Mouse (Mus musculus): ENCODE data around the gene Rhoa.

The Rhoa gene

DNA sequence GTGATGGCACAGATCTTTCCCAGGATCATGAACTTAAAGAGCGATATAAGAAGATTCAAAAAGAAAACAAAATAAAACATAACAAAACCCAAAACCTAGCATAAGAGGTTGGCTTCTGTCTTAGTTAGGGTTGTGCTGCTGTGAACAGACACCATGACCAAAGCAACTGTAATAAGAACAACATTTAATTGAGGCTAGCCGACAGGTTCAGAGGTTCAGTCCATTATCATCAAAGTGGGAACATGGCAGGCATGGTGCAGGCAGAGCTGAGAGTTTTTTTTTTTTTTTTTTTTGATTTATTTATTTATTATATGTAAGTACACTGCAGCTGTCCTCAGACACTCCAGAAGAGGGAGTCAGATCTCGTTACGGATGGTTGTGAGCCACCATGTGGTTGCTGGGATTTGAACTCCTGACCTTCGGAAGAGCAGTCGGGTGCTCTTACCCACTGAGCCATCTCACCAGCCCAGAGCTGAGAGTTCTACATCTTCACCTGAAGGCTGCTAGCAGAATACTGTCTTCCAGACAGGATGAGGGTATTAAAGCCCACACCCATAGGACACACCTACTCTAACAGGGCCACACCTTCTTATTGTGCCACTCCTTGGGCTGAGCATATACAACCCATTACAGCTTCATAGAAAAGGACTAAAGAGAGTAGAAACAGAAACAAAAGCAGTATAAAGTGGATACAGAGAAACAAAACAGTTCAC is 18.2 kb upstream of the Rhoa start:
- CTCF ChIA-PET = interaction anchor here (0.6 to 0.7 kb wide), 2 partner anchors 15 to 64 kb away, joined by 3 read pairs; no protein-coding TSS in a partner anchor

DNA sequence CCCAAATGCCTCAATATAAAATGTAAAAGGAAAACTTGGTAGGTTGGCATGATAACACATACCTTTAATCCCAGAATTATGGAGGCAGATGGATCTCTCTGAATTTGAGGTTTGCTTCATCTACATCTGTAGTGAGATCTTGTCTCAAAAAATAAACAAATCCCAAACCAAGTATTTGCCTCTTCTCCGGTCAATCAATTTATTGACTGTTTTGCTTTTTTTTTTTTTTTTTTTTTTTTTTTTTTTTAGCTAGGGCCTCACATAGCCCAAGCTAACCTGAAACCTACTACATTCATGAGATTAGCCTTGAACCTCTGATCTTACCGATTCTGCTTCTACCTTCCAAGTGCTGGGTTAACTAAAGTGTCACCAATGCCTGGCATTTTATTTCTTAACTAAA is 16.6 kb upstream of the Rhoa start:
- CTCF ChIA-PET = no interaction called here

DNA sequence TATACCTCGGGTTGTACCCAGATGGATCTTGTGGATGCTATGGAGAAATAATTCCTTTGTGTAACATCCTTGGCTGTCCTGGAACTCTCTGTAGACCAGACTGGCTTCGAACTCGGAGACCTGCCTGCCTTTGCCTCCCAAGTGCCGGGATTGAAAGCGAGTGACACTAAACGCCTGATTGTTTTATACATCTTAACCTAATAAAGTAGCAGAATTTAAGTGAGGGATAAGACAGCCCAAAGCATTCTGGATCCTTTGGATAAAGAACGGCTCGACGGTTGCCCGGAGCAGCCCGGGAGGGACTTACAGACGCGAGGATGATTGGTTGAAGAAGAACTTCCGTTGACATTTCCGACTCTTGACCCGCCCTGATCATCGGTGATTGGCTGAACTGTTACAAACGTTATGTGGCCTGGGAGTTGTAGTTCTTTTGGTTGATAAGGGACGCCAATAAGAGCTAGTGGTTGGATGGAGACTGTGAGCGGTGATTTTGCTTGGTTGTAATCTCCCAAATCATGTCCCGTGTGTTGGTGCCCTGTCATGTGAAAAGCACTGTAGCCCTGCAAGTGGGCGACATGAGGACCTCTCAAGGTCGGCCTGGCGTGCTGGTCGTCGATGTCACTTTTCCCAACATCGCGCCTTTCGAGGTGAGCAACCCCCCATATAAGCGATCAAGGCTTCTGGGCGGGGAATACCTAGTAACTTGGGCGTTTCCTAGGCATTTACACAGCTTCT is 15.7 kb upstream of the Rhoa start, which contains the start of gene Nicn1:
TSS of gene Nicn1 (plus strand) at position 414 of the 735 bp plus-strand sequence.
- CTCF ChIA-PET = interaction anchor here (0.5 to 0.7 kb wide), 2 partner anchors 17 to 769 kb away, joined by 3 to 6 read pairs; no protein-coding TSS in a partner anchor

DNA sequence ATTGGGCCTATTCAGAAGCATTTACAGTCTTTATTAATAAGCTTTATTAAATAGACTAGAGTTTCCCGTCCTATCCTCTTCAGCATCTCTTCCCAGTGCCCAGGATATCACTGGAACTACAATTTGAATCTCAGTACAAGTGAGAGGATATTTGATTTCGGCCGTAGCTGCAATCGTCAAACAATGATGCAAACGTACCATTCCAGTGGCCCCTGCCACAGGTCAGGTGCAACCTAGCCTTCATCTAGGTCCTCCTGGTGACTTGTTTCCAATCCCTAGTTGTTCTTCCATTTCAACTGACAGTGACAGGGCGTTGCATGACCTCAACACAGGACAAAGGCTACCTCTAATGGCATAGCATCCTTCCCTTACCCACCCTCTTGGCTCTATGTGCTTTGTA is 15.2 kb upstream of the Rhoa start:
- CTCF ChIA-PET = interaction anchor here (0.5 to 0.7 kb wide), 2 partner anchors 17 to 768 kb away, joined by 3 to 6 read pairs; no protein-coding TSS in a partner anchor

DNA sequence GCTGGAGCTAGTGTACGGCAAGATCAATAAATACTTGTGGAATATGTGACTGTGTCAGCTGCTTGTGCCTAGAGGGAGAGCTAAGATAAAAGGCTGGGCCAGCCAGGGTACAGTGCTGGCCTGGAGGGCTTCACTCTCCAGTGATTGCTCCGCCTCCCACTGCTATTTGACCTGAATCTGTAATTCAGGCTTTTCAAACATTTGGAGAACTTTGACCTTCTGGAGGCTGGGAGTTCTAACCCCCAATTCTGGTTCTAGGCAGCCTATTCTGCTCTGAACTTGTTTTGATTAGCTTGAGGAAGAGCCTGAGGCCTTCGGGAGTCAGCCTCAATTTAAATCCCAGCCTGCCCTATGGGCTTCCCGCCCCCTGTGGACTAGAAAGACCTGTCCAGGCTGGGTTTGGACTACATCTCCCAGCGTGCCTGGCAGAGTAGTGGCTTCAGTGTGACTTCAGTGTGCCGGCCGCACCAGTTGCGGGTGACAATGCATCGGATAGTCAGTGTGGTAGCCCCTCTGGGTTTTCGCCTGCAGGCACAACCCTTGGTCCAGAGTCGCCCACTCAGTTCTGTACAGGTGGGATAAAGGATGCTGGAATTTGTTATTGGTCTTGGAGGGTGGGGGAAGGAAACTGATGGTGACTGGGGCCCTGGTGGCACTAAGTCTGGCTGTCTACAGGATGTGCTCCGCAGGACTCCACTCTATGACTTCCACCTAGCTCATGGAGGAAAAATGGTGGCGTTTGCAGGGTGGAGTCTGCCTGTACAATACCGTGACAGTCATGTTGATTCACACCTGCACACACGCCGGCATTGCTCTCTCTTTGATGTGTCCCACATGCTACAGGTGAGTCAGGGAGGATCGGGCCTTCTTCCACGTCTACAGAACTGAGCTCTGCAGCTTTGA is 9.2 kb upstream of the Rhoa start, which contains the start of gene Amt:
TSS of gene Amt (plus strand) at position 401 of the 903 bp plus-strand sequence.
- CTCF ChIA-PET = interaction anchor here (0.6 to 1.0 kb wide), 3 partner anchors 12 to 40 kb away, joined by 3 to 7 read pairs (median 3); no protein-coding TSS in a partner anchor

DNA sequence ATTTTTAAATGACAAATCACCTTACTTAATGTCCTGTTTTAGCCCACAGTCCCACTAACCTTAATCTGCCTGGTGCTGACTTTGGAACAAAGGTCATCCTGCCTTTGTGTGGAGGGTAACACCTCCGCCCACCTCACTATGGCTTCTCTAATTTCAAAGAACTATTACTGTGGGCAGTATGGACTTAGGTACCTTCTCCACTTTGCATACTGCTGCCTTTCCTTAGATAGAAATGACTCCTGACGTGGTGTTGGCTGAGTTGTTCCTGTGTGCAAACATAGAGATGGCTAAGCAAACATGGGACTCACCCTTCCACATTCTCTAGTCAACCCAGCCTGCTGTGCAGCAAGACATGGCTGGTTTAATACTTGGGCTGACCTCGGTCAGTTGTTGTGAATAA is 4.1 kb upstream of the Rhoa start:
- CTCF ChIA-PET = no interaction called here

DNA sequence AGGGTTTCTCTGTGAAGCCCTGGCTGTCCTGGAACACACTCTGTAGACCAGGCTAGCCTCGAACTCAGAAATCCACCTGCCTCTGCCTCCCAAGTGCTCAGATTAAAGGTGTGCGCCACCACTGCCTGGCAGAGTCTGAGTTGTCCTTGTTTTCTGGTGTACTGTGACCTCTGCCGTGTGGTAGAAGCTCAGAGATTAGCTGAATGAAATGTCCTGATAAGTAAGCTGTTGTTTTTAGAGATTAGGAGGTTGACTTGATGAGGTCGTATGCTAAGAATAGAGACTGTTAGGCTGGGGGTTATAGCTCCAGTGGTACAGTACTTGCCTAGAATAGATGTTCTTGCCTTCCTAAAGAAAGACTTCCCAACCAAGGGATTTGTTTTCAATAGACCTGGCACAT is 1.2 kb upstream of the Rhoa start:
- CTCF ChIA-PET = interaction anchor here (0.5 kb wide), 1 partner anchor 34 kb away, joined by 3 read pairs; no protein-coding TSS in a partner anchor

DNA sequence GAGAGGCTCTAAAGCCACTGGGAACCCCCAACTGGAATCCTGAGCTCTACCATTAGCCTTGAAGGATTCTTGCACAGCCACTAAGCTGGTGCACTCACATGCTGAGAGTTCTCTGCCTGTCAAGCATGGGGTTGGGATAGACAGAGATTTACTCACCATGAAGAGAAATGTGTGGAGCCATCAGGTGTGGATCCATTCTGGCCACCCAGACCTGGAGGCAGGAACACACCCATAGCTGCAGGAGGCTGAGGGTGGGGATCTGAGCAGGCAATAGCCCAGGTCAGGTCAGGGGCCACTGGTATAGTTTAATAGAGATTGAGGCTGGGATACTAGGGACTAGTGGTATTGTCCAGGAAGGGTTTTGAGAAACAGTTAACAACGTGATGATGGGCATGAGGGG is 759 bp upstream of the Rhoa start:
- CTCF ChIA-PET = interaction anchor here (0.5 kb wide), 1 partner anchor 33 kb away, joined by 3 read pairs; no protein-coding TSS in a partner anchor

DNA sequence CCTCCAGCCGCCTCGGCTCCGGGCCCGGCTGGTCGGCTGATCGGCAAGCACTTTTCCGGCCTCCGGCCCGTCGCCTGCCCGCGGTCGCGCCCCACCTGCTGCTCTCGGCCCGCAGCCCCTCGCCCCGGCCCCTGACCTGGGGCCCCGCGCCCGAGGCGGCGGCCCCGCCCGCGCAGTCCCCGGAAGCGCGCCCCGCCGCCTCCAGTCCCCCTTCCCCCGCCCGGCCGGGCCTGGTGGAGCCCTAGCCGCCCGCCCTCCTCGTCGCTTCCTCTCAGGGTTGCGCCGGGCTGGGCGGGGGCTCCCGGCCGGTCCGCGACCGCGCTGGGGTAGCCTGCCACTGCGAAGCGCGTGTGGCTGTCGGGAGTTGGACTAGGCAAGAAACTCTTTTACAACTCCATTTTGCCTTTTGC is 647 bp downstream of the Rhoa start:
- CTCF ChIA-PET = no interaction called here

DNA sequence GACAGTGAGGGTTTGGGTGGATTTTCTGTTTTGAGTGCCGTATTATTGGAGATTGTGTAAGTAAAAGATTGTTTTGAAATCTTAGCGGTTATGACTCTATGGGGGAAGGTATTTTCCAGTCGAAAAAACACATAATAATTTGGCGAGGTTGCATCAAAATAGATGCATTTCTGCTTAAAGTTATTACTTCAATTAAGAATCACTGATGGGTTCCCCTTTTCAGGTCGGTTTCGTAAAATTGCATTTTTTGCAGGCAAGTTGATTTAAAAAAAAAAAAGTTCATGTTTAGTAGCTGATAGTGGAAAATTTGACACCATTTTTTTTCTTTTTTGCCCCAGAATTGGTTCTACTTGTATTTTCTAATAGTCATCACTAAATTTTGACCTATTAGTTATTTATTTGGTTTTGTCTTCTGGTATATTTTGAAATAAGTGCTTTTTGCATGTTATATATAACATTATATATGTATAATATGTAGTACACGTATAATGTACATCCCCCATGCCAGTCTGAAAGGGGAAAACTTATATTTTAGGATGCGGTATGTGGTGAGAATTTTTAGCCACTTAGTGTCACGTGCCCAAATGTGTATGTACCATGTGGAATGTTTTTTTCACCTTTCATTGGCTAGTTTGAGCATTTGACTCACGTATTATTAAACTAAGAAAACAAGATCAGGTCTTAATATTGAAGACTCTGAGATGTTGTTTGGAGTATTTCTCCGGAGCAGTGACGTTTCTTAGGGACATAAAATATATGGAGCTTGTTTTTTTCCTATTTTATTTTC is 1.3 kb downstream of the Rhoa start:
- CTCF ChIA-PET = interaction anchor here (0.6 to 0.9 kb wide), 3 partner anchors 15 to 41 kb away, joined by 3 read pairs; partner anchors contain the start of genes Nicn1 and Usp4

DNA sequence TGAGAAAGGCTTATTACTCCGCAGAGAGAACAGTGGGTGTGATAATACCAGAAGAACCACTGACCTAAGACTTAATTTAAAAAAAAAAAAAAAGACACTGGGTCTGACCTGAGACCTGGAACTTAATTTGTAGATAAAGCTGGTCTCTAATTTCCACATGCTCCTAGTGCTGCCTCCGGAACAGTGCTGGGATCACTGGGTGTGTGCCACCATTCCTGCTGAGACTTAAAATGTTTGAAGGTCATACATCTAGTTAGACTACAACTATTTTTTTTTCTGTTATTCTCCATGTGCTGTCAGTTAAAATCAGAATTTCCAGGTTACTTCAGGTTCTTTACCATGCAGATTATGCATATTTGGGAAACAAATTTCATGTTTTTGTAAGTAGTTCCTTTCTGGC is 2.2 kb downstream of the Rhoa start:
- CTCF ChIA-PET = interaction anchor here (0.6 to 0.9 kb wide), 3 partner anchors 16 to 42 kb away, joined by 3 to 4 read pairs (median 3); partner anchors contain the start of gene Usp4

DNA sequence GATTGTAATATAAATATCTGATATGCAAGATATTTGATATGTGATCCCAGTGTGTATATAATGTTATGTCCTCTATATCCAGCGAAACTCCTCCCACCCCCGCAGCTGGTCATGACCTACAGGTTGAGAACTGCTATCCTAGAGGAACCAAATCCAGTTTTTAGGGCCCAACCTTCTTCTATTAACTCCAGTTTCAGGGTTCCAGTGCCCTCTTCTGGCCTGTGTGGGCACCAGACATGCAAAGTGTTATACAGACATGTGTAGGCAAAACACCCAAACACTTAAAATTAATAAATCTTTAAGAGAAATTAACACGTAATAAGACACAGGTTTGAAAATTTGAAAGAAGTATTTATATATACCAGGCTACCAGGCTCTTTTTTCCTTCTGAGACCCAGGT is 11.6 kb downstream of the Rhoa start:
- CTCF ChIA-PET = no interaction called here

DNA sequence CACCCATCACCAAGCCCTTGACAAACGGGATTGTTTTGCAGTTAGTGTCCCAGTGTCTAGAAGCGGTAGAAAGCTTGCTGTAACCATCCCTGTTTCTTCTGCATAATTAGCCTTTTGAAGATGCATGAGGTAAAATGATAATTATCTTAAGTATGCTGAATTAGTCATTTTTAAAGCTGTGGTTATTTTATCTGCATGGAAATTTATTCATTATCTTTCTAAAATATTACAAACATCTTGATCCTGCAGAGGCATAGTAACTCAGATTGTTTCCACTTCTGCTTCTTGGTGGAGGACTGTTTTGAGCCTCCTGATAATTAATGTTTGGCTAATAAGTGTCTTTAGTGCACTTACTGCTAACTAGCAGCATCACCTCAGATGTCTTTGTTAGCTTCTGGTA is 12.5 kb downstream of the Rhoa start:
- CTCF ChIA-PET = interaction anchor here (1.0 kb wide), 1 partner anchor 9 kb away, joined by 3 read pairs; no protein-coding TSS in a partner anchor

DNA sequence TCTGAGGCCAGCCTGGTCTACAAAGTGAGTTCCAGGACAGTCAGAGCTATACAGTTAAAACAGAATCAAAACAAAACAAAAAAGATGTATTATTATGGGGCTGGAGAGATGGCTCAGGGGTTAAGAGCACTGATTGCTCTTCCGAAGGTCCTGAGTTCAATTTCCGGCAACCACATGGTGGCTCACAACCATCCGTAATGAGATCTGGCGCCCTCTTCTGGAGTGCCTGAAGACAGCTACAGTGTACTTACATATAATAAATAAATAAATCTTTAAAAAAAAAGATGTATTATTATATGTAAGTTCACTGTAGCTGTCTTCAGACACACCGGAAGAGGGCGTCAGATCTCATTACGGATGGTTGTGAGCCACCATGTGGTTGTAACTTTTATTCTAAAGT is 16.1 kb downstream of the Rhoa start:
- CTCF ChIA-PET = interaction anchor here (0.7 kb wide), 1 partner anchor 20 kb away, joined by 3 read pairs; no protein-coding TSS in a partner anchor

DNA sequence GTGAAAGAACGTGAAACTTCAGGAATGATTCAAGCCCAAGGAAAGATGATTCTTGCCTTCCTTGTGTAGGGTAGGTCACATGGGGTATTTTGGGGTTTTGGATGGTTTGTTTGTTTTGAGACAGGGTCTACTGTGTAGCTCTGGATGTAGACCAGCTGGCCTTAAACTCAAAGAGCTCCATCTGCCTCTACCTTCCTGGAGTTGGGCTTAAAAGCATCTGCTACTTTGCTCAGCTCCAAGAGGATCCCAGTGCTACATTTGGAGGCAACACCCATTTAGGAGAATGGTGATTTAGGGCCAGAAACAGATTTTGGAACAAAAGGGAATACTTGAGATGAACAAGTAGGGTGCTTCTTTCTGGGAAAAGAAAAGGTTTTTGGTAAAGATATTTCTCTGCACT is 18.9 kb downstream of the Rhoa start:
- CTCF ChIA-PET = no interaction called here

DNA sequence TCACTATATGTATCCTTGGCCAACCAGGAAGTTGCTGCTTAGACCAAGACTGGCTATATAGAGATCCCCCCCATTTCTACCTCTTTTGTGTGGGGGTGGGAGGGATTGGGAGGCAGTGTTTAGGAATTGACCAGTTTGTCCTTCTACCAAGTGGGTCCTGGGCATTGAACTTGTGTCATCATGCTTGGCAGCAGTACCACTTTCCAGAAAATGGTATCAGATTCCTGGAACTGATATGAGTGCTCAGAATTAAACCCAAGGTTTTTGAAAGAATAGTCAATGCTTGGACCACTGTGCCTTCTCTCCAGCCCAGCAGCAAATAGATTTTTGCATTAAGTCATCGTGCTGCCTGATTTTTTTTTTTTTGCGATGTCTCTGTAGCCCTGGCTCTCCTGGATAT is 19.9 kb downstream of the Rhoa start:
- CTCF ChIA-PET = interaction anchor here (0.7 kb wide), 1 partner anchor 8 kb away, joined by 4 read pairs; no protein-coding TSS in a partner anchor

DNA sequence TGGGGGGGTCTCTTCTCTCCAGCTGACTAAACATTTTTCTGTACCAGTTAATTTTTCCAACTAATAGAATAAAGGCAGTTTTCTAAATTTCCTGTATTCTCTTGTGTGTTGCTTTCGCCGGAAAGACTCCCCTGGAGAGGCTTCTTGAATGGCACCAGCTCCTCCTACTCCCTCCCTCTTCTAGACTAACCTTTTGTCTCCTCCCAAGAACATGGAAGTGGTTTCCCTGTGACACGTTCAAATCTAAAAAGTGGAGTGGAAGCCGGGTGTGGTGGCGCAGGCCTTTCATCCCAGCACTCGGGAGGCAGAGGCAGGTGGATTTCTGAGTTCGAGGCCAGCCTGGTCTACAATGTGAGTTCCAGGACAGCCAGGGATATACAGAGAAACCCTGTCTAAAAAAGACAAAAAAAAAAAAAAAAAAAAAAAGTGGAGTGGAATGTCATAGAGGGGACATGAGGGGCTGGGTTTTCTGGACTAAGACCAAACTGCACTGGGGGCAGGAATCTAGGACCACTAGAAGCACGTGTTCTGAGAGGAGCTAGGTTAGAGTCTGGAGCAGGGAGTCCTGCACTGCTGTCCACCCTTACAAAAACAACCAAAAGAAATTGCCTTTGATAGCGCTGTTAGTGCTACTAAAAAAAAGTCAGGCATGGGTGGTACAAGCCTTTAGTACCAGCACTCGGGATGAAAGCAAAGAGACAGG is 32.1 kb downstream of the Rhoa start:
- CTCF ChIA-PET = interaction anchor here (0.7 to 0.9 kb wide), 2 partner anchors 33 to 54 kb away, joined by 3 read pairs; no protein-coding TSS in a partner anchor

DNA sequence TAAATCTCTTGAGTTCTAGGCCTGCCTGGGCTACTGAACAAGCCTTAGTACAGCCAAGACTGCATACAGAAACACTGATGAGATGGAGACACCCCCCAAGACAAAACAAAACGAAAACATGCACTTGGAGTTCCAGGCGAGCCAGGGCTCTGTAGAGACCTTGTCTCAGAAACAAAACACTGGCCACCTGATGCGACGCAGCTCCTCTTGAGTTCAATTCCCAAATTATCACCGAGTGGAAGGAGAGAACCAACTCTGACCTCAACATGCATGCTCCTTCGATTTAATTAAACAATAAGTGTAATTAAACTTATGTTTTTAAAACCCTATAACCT is 32.6 kb downstream of the Rhoa start:
- CTCF ChIA-PET = interaction anchor here (0.7 to 0.9 kb wide), 2 partner anchors 34 to 54 kb away, joined by 3 read pairs; no protein-coding TSS in a partner anchor

DNA sequence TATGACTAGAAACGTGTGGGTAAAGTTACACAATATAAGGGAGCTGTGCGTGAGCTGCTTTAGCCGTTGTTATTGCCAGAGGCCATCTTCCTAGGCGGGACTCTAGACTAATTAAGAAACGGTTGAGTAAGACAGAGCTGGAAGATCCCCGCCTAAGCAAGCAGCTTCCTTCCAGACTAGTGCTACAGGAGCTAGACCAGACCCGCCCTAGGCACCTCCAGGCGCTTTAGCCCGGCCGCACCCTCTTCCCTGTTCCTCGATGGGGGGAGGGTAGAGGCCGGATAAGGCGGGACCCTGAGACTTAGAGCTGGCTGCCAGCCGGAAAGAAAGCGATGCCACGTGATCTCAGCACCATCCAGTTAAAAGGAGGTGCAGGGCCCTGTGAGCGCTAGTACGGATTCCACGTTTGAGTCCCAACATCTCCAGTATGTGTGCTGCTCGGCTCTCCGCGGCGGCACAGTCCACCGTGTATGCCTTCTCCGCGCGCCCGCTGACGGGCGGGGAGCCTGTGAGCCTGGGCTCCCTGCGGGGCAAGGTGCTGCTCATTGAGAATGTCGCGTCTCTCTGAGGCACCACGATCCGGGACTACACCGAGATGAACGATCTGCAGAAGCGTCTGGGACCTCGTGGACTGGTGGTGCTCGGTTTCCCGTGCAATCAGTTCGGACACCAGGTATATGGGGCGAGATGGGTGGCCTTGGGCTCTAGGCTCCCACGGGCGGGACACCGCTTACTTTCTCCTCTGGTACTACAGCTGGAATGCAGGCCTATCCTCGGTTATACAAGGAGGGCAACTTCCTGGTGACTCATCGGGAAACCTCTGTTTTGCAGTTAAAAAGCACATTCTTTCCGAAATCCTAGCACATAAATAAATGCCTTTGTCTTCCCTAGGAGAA is 33.2 kb downstream of the Rhoa start, which contains the start of gene Gpx1:
TSS of gene Gpx1 (plus strand) at position 18 of the 896 bp plus-strand sequence.
- CTCF ChIA-PET = interaction anchor here (0.9 kb wide), 1 partner anchor 55 kb away, joined by 3 read pairs; no protein-coding TSS in a partner anchor
